Mouse (Mus musculus): ENCODE results near the gene C1qb. TPM values are rescaled to one million over a fixed set of nuclear protein-coding genes. Genes with fewer than 3 reads are reported as not detected.
A peak's percentile ranks its signal among the peaks of the same experiment; 100 is the strongest.

C1qb gene
- polyA plus RNA-seq, 1 experiment from 2014 or later = 71.4 TPM

DNA sequence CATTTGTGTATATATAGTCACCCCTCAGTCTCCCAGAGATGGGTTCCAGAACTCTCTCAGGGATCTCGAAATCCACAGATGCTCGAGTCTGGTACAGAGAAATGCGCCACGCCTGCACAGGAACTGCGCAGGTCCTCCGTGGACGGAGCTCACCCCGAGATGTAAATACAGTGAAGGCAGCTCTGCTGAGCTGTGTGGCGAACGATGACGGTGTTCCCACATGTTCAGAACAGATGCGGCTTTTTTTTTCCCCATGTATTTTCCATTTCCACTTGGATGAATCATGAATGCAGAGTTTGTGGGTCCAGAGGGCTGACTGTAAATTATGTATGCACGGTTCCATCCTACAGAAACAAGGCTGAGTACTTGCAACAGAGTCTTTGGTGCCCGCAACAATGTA, 11.0 kb downstream of the C1qb start:
- Histone ChIP-seq H3K27ac (ENCODE audit: low read depth, low read length) (no peak overlapping the region), H3K4me1 (replicated peaks; ENCODE audit: control insufficient read depth, insufficient read depth, low read length) (no peaks in the 10 kb centered on the region), H3K9ac (ENCODE audit: low read depth, low read length) (no peak overlapping the region), H3K36me3 (ENCODE audit: control insufficient read depth, insufficient read depth) (no peaks in the 10 kb centered on the region), H3K4me3 (ENCODE audit: low read depth, low read length) (no peak overlapping the region), H3K9me3 (ENCODE audit: control insufficient read depth) (no peaks in the 10 kb centered on the region), H3K4me2 (replicated peaks; ENCODE audit: low read depth) (no peak overlapping the region), H3K27me3 (replicated peaks; ENCODE audit: control insufficient read depth, insufficient read depth, low read length) (no peaks in the 10 kb centered on the region)
- no peak for ATAC-seq
- 84% methylated on average over 14 of the region's 14 CpGs for WGBS
- no peak for TF ChIP-seq CTCF (IDR thresholded peaks at IDR 0.05; ENCODE audit: low read depth)

DNA sequence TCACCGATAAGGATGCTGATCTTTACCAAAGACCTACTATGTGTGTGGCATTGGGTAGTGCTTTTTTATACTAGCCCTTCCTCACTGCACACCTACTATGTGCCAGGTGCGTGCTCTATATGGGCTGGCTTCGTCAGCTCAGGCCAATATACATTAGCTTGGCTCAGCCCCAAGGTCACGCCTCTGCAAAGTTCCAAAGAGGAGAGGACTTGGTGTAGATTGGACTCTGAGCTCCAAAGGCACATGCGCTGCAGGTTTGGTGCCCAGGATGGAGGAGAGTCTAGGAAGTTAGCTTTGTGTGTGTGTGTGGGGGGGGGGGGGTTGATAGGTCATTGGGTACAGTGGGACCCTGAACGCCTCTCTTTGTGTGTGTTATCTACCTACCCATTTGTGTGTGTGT, 17.6 kb downstream of the C1qb start:
- Histone ChIP-seq H3K9me3 (ENCODE audit: control insufficient read depth) (no peaks in the 10 kb centered on the region), H3K4me2 (replicated peaks; ENCODE audit: low read depth) (no peak overlapping the region), H3K27me3 (replicated peaks; ENCODE audit: control insufficient read depth, insufficient read depth, low read length) (no peaks in the 10 kb centered on the region), H3K36me3 (ENCODE audit: control insufficient read depth, insufficient read depth) (no peaks in the 10 kb centered on the region), H3K9ac (ENCODE audit: low read depth, low read length) (no peak overlapping the region), H3K4me3 (ENCODE audit: low read depth, low read length) (no peak overlapping the region), H3K27ac (ENCODE audit: low read depth, low read length) (no peak overlapping the region), H3K4me1 (replicated peaks; ENCODE audit: control insufficient read depth, insufficient read depth, low read length) (no peaks in the 10 kb centered on the region)
- 36% methylated on average over 6 of the region's 6 CpGs for WGBS
- TF ChIP-seq CTCF (IDR thresholded peaks at IDR 0.05; ENCODE audit: low read depth) = no peak
- peak; percentile 77 for ATAC-seq

GRCm38 (mm10) chr4:136867690-136868345, 18.2 kb downstream of the C1qb start:
- H3K27ac ChIP-seq (ENCODE audit: low read depth, low read length) = no peak overlapping the region
- H3K4me3 ChIP-seq (ENCODE audit: low read depth, low read length) = no peak overlapping the region
- H3K4me1 ChIP-seq (replicated peaks; ENCODE audit: control insufficient read depth, insufficient read depth, low read length) = no peaks in the 10 kb centered on the region
- 0 out of 2 replicates have a peak overlapping the region, but pooled peaks have one; percentile 2 for H3K4me2 ChIP-seq (replicated peaks; ENCODE audit: low read depth)
- H3K9me3 ChIP-seq (ENCODE audit: control insufficient read depth) = no peaks in the 10 kb centered on the region
- 25% methylated on average over 11 of the region's 12 CpGs for WGBS
- H3K9ac ChIP-seq (ENCODE audit: low read depth, low read length) = no peak overlapping the region
- TF ChIP-seq CTCF (IDR thresholded peaks at IDR 0.05; ENCODE audit: low read depth) = no peak
- ATAC-seq = no peak
- H3K36me3 ChIP-seq (ENCODE audit: control insufficient read depth, insufficient read depth) = no peaks in the 10 kb centered on the region
- no peaks in the 10 kb centered on the region for H3K27me3 ChIP-seq (replicated peaks; ENCODE audit: control insufficient read depth, insufficient read depth, low read length)

- H3K27ac ChIP-seq (ENCODE audit: low read depth, low read length) = no peak overlapping the region
- H3K4me1 ChIP-seq (replicated peaks; ENCODE audit: control insufficient read depth, insufficient read depth, low read length) = peaks cover 4% of the 10 kb centered on the region; the same call in 1 of the 2 replicates
- 79% methylated on average over 5 of the region's 5 CpGs for WGBS
- H3K4me2 ChIP-seq (replicated peaks; ENCODE audit: low read depth) = no peak overlapping the region
- TF ChIP-seq CTCF (IDR thresholded peaks at IDR 0.05; ENCODE audit: low read depth) = no peak
- H3K4me3 ChIP-seq (ENCODE audit: low read depth, low read length) = no peak overlapping the region
- no peaks in the 10 kb centered on the region for H3K27me3 ChIP-seq (replicated peaks; ENCODE audit: control insufficient read depth, insufficient read depth, low read length)
- no peaks in the 10 kb centered on the region for H3K36me3 ChIP-seq (ENCODE audit: control insufficient read depth, insufficient read depth)
- no peaks in the 10 kb centered on the region for H3K9me3 ChIP-seq (ENCODE audit: control insufficient read depth)
- H3K9ac ChIP-seq (ENCODE audit: low read depth, low read length) = no peak overlapping the region
- no peak for ATAC-seq
These were observed 20.5 kb downstream of the C1qb start for GRCm38 (mm10) chr4:136865531-136865930.

- no peak for ATAC-seq
- Histone ChIP-seq H3K4me2 (replicated peaks; ENCODE audit: low read depth) (no peak overlapping the region), H3K36me3 (ENCODE audit: control insufficient read depth, insufficient read depth) (no peaks in the 10 kb centered on the region), H3K27ac (ENCODE audit: low read depth, low read length) (no peak overlapping the region), H3K9me3 (ENCODE audit: control insufficient read depth) (no peaks in the 10 kb centered on the region), H3K4me3 (ENCODE audit: low read depth, low read length) (no peak overlapping the region), H3K27me3 (replicated peaks; ENCODE audit: control insufficient read depth, insufficient read depth, low read length) (no peaks in the 10 kb centered on the region), H3K9ac (ENCODE audit: low read depth, low read length) (no peak overlapping the region), H3K4me1 (replicated peaks; ENCODE audit: control insufficient read depth, insufficient read depth, low read length) (peaks cover 4% of the 10 kb centered on the region; the same call in 1 of the 2 replicates)
- no peak for TF ChIP-seq CTCF (IDR thresholded peaks at IDR 0.05; ENCODE audit: low read depth)
- WGBS = 30% methylated on average over 15 of the region's 15 CpGs
These were observed 21.1 kb downstream of the C1qb start for GRCm38 (mm10) chr4:136864751-136865470.

DNA sequence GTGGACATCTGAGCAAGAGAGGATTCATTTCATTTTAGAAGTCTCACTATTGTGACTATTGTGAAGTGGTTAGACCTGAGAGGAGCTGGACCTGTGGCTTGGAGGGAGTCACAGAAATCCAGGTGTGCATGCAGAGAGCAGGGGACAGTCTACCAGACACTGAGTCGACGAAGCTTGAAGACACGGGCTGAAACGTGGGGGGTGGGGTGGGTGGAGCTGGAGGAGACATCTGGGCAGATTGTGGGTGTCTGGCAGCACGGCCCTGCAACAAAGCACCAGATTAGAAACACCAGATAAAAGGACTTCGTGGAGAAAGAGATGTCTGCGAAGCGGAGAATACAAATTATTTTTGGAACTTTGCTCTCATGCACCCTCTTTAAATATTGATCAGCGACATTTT, 22.5 kb downstream of the C1qb start:
- Histone ChIP-seq H3K36me3 (ENCODE audit: control insufficient read depth, insufficient read depth) (no peaks in the 10 kb centered on the region), H3K4me2 (replicated peaks; ENCODE audit: low read depth) (no peak overlapping the region), H3K9me3 (ENCODE audit: control insufficient read depth) (no peaks in the 10 kb centered on the region), H3K4me3 (ENCODE audit: low read depth, low read length) (no peak overlapping the region), H3K4me1 (replicated peaks; ENCODE audit: control insufficient read depth, insufficient read depth, low read length) (peaks cover 4% of the 10 kb centered on the region; the same call in 1 of the 2 replicates), H3K27ac (ENCODE audit: low read depth, low read length) (no peak overlapping the region), H3K9ac (ENCODE audit: low read depth, low read length) (no peak overlapping the region), H3K27me3 (replicated peaks; ENCODE audit: control insufficient read depth, insufficient read depth, low read length) (no peaks in the 10 kb centered on the region)
- no peak for TF ChIP-seq CTCF (IDR thresholded peaks at IDR 0.05; ENCODE audit: low read depth)
- no peak for ATAC-seq
- WGBS = 38% methylated on average over 9 of the region's 9 CpGs

Measured in intestine, postnatal 0 days (tissue).